Comparison of ENCODE assay signal across 11 mouse cellular contexts in the genomic region with DNA sequence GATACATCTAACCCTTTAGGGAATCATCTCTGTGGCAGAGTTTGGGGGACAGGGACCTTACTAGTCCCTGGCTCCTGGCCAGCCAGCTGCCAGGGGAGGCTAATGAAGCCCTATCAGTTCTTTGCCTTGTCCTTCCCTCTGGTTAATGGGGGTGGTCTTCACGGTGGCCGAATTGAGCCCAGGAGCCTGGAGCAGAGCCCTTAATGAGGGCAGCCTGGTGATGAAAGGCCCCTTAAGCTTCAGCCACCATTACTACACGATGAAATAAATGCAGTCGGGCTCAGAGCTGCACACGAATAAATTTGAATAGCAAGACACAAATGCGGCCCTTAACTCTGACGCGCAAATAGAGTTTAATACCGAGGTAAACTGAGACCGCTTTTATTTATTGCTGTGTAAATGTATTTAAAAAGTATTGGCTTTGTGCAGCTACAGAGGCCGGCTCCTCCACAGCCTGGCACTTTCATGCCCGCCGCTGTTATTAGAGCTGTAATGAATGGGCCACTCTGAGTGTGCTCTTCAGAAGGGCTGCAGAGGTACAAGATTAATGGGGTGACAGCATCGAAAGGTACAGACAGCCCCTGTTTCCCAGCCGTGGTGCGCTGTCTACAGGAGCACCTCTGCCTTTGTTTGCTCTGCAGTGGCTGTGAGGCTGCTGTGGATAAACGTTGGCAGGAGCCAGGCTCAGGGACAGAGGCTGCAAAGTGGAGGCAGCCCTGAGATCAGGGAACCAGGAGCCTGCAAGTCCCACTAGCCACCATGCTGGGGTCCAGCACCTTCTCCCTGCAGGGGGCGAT.
A peak's percentile ranks its signal among the peaks of the same experiment; 100 is the strongest.
DNase-seq lines count a peak whose midpoint lies in the region; ATAC-seq lines count a peak whose summit lies in the region.
"Had no signal": no experiment of that assay in that cellular context is flagged by ENCODE, and none has a peak within 500 bp of the region (broad histone marks: within the 10 kb centered on the region; RNA-seq: fewer than 3 reads in every experiment).

No protein-coding gene starts in this region.

- 35% methylated on average over 18 of the region's 18 CpGs for WGBS in hindbrain, embryonic 14.5 days
- WGBS in midbrain, embryonic 16.5 days, result 27% methylated on average over 18 of the region's 18 CpGs

- peak overlapping the region; percentile 83 for H3K27ac ChIP-seq in hindbrain, embryonic 14.5 days
- peak overlapping the region; percentile 25 for H3K27ac ChIP-seq in midbrain, embryonic 16.5 days (ENCODE audit: low read length)
- H3K27ac ChIP-seq: heart, embryonic 15.5 days had no signal

- H3K4me3 ChIP-seq in hindbrain, embryonic 14.5 days (replicated peaks; ENCODE audit: low read length), result no peak overlapping the region
- no peak overlapping the region for H3K4me3 ChIP-seq in midbrain, embryonic 16.5 days (ENCODE audit: low read depth, low read length)
- H3K4me3 ChIP-seq: heart, embryonic 15.5 days had no signal

- H3K9me3 ChIP-seq in hindbrain, embryonic 14.5 days (ENCODE audit: control insufficient read depth, low read length), result no peaks in the 10 kb centered on the region
- no peaks in the 10 kb centered on the region for H3K9me3 ChIP-seq in midbrain, embryonic 16.5 days (replicated peaks; ENCODE audit: control insufficient read depth, low read length, poor library complexity, severe bottlenecking)
- H3K9me3 ChIP-seq: heart, embryonic 15.5 days had no signal

- H3K4me1 ChIP-seq in hindbrain, embryonic 14.5 days (replicated peaks; ENCODE audit: control insufficient read depth, insufficient read depth, low read length), result peaks cover 46% of the 10 kb centered on the region
- peaks cover 36% of the 10 kb centered on the region for H3K4me1 ChIP-seq in midbrain, embryonic 16.5 days (ENCODE audit: control insufficient read depth, insufficient read depth, low read length)
- H3K4me1 ChIP-seq: heart, embryonic 15.5 days had no signal

- DNase-seq in embryo, embryonic 10 days (ENCODE audit: low spot score), result peak; percentile 26
- DNase-seq in embryo, embryonic 10.5 days (ENCODE audit: low spot score), result no peak
- DNase-seq in hindbrain, embryonic 14.5 days (ENCODE audit: low spot score), result no peak
- no peak for DNase-seq in left cerebral cortex, adult 11 months (ENCODE audit: low spot score)
- DNase-seq in gastrocnemius, postnatal 25 days, result no peak
- DNase-seq in layer of hippocampus, postnatal 10 days (ENCODE audit: low spot score in 2 of 2), result no peak
- DNase-seq: kidney, postnatal 14 days; lung, postnatal 10 days had no signal

- no peaks in the 10 kb centered on the region for H3K27me3 ChIP-seq in hindbrain, embryonic 14.5 days (ENCODE audit: control insufficient read depth, insufficient read depth, low read length)
- no peaks in the 10 kb centered on the region for H3K27me3 ChIP-seq in midbrain, embryonic 16.5 days (ENCODE audit: control insufficient read depth, insufficient read depth, low read depth, low read length)
- H3K27me3 ChIP-seq: heart, embryonic 15.5 days had no signal

- 0 out of 2 replicates have a peak, but pooled peaks have one; percentile 25 for ATAC-seq in common myeloid progenitor, adult 5-6 weeks (replicated peaks; ENCODE audit: low read depth, poor library complexity, severe bottlenecking)
- peak; percentile 22; the same call in 1 of the 2 replicates for ATAC-seq in hindbrain, embryonic 14.5 days (ENCODE audit: low FRiP score)
- 0 out of 2 replicates have a peak, but pooled peaks have one; percentile 29 for ATAC-seq in midbrain, embryonic 16.5 days

- H3K36me3 ChIP-seq in hindbrain, embryonic 14.5 days (replicated peaks; ENCODE audit: control insufficient read depth, insufficient read depth), result no peaks in the 10 kb centered on the region
- H3K36me3 ChIP-seq in midbrain, embryonic 16.5 days (ENCODE audit: control insufficient read depth, insufficient read depth, low read length), result no peaks in the 10 kb centered on the region
- H3K36me3 ChIP-seq: heart, embryonic 15.5 days had no signal

- peak overlapping the region; percentile 28 for H3K9ac ChIP-seq in hindbrain, embryonic 14.5 days
- peak overlapping the region; percentile 22; the same call in 1 of the 2 replicates for H3K9ac ChIP-seq in midbrain, embryonic 16.5 days (ENCODE audit: low read depth, low read length)
- H3K9ac ChIP-seq: heart, embryonic 15.5 days had no signal

- H3K4me2 ChIP-seq in hindbrain, embryonic 14.5 days (replicated peaks), result no peak overlapping the region
- no peak overlapping the region for H3K4me2 ChIP-seq in midbrain, embryonic 16.5 days (ENCODE audit: low read length)
- H3K4me2 ChIP-seq: heart, embryonic 15.5 days had no signal
